19 mouse cellular contexts compared by ENCODE assay signal in genomic region chr5:73211961-73212360, GRCm38 (mm10).
"Had no signal": no experiment of that assay in that cellular context is flagged by ENCODE, and none has a peak within 500 bp of the region (broad histone marks: within the 10 kb centered on the region; RNA-seq: fewer than 3 reads in every experiment).

No protein-coding gene starts in this region.

- H3K27ac ChIP-seq: liver, embryonic 15.5 days; lung, embryonic 15.5 days; macrophage; midbrain, embryonic 13.5 days; midbrain, embryonic 15.5 days; neural tube, embryonic 12.5 days; stomach, embryonic 15.5 days; stomach, postnatal 0 days had no signal

- H3K27me3 ChIP-seq: liver, embryonic 15.5 days; lung, embryonic 15.5 days; megakaryocyte, embryonic 14.5 days; midbrain, embryonic 13.5 days; midbrain, embryonic 15.5 days; neural tube, embryonic 12.5 days; stomach, embryonic 15.5 days had no signal

- H3K9me3 ChIP-seq: liver, embryonic 15.5 days; lung, embryonic 15.5 days; megakaryocyte, embryonic 14.5 days; midbrain, embryonic 13.5 days; midbrain, embryonic 15.5 days; neural tube, embryonic 12.5 days; stomach, embryonic 15.5 days had no signal

- H3K36me3 ChIP-seq: midbrain, embryonic 15.5 days had no signal

- ATAC-seq: liver, postnatal 0 days; lung, postnatal 0 days; midbrain, embryonic 13.5 days; midbrain, embryonic 15.5 days had no signal

- H3K4me1 ChIP-seq: lung, embryonic 15.5 days; neural tube, embryonic 12.5 days; stomach, embryonic 15.5 days had no signal

- H3K4me3 ChIP-seq: liver, embryonic 15.5 days; lung, embryonic 15.5 days; megakaryocyte, embryonic 14.5 days; midbrain, embryonic 13.5 days; midbrain, embryonic 15.5 days; neural tube, embryonic 12.5 days; stomach, embryonic 15.5 days had no signal

- H3K4me2 ChIP-seq: liver, embryonic 15.5 days; lung, embryonic 15.5 days; midbrain, embryonic 11.5 days; midbrain, embryonic 13.5 days; midbrain, embryonic 15.5 days; neural tube, embryonic 12.5 days; stomach, embryonic 15.5 days had no signal

- DNase-seq: liver, postnatal 0 days; lung, adult 2 months; lung, postnatal 14 days; lung, postnatal 36 days; right cerebral cortex, postnatal 14 days; thymus, adult 2 months; thymus, postnatal 25 days; thymus, postnatal 4 days had no signal

- H3K9ac ChIP-seq: liver, embryonic 15.5 days; liver, postnatal 0 days; lung, embryonic 15.5 days; midbrain, embryonic 13.5 days; midbrain, embryonic 15.5 days; neural tube, embryonic 12.5 days; stomach, embryonic 15.5 days had no signal
